Mouse (Mus musculus) liver, adult 2 months (tissue): ENCODE results near the gene Zc3h12d.
"Not testable (repeated sequence)": the region's sequence is repeated elsewhere in the genome, so short reads cannot be mapped to it uniquely, and the experiment has no call there.

ENCODE experiments used
- CTCF ChIP-seq: fragments of 200-500 bp; IDR thresholded peaks from 2 replicates; pipeline ENCODE4 v1.5.1; 2011; ENCODE audit warnings: low read depth, low read length, control low read depth
- POLR2A ChIP-seq: fragments of 200-500 bp; IDR thresholded peaks from 2 replicates; pipeline ENCODE4 v1.6.1; 2011; ENCODE audit warnings: low read length, control low read depth; ENCODE audit not compliant: insufficient read depth; ENCODE audit errors: extremely low read depth

GRCm38 (mm10) chr10:7880283-7880682, 48.0 kb downstream of the Zc3h12d start:
- TF ChIP-seq CTCF, POLR2A: not testable (repeated sequence)
